Mouse (Mus musculus) brain, embryonic 14.5 days (tissue): ENCODE measurements around the gene Sept9. TPM values are rescaled to one million over a fixed set of nuclear protein-coding genes. Genes with fewer than 3 reads are reported as not detected.

Source experiments
- DNase-seq: peaks from one replicate; pipeline ENCODE4 v3.0.0-alpha.2; 2011; ENCODE audit warnings: low read depth
- CTCF ChIP-seq: fragments of 200-500 bp; IDR thresholded peaks from 2 replicates; pipeline ENCODE4 v1.5.1; 2012; ENCODE audit warnings: inconsistent platforms, mild to moderate bottlenecking, moderate library complexity, borderline replicate concordance; ENCODE audit not compliant: insufficient read depth, insufficient read length; ENCODE audit errors: extremely low read depth
- POLR2A ChIP-seq: fragments of 200-500 bp; IDR thresholded peaks from 2 replicates; pipeline ENCODE4 v1.6.1; 2012; ENCODE audit warnings: mild to moderate bottlenecking, inconsistent platforms, borderline replicate concordance; ENCODE audit not compliant: poor library complexity, insufficient read depth, insufficient read length, severe bottlenecking; ENCODE audit errors: extremely low read depth
- polyA plus RNA-seq: library from polyadenylated mRNA; depleted of rRNA; stranded (reverse); fragments of >200 nt; gene quantifications from 2 replicates; pipeline ENCODE4 v1.2.3, GENCODE M21; 2012; rRNA removed

Gene Sept9
- polyA plus RNA-seq, 1 experiment, result 64.3 TPM

DNA sequence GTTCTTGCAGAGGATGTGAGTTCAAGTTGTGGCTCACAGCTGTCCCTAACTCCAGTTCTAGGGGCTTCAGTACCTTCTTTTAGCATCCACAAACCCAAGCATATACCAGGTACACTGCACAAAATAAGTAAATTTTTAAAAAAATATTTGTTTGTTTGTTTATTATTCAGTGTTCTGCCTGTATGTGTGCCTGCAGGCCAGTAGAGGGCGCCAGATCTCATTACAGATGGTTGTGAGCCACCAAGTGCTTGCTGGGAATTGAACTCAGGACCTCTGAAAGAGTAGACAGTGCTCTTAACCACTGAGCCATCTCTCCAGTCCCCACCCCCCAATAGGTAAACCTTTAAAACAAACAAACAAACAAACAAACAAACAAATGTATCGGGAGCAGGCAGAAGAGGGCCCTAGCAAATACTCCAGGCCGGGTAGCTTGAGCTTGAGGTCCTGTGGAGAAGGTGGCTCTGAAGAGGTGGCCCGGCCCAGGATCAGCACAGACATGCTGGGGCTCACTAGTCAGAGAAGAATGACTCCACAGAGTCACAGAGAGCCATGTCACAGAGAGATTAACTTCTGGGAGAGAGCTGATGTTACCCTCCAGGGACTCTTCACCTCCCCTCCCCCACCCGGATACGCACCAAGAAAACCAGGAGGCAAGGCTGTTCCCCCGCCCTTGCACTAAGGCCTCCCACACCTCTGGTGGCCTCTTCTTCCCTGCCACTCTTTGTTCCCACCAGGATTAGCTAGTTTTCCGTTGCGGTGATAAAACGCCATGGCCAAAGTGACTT lies 202.3 kb downstream of the Sept9 start:
- peak; percentile 25; the same call in 1 of the 2 replicates for TF ChIP-seq CTCF
- no peak for TF ChIP-seq POLR2A
- DNase-seq, result no peak

DNA sequence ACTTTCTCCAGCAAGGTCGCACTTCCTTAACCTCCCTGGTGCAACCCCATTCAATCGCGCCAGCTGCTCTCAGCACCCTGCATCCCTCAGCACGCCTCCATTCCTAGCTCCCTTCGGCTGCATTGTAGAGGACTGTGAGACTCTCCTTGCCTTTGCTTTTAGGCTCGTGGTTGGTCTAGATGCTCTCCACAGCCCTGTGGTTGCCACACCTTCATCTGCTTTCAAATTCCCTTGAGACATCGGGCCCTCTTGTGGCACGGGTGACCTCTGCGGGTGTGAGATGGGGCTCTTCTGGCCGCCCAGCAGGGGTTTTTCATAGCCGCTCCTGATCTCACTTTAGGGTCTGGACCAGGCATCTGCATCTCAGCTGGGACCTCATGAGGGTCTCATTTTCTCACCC lies 203.1 kb downstream of the Sept9 start:
- DNase-seq, result no peak
- TF ChIP-seq POLR2A (no peak), CTCF (no peak)

DNA sequence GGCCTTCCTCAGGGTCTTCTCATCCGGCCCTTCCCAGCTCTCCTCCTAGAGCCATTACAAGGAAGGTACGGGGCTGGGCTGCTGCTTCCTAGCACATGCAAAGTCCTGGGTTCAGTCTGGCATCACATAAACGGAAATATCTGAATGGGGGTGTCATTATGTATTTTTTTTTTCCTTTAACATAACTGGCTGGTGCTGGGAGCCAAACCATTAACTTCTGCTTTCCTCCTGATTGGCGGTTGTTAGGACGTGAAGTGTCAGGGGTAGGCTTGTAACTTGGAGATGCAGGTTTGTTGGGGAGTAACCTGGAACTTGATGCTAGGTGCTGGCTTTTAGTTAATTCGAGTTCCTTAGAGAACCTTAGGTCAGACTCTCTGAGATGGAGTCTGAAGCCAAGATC lies 203.6 kb downstream of the Sept9 start:
- DNase-seq, result no peak
- TF ChIP-seq POLR2A, result no peak
- no peak for TF ChIP-seq CTCF

DNA sequence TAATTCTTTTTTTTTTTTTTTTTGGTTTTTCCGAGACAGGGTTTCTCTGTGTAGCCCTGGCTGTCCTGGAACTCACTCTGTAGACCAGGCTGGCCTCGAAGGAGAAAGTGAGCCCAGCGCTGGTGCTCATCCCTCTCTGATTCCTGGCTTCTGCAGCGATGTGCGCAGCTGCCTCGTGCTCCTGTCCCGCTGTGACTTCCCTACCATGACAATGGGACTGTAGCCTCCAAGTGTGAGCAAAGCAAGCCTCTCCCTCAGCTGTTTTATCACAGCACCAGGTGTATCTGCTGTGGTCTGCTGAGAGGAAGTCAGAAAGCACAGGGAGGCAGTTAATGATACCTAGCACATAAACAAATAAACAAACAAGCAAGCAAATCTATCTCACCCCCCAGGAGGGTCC lies 204.3 kb downstream of the Sept9 start:
- no peak for TF ChIP-seq POLR2A
- no peak for TF ChIP-seq CTCF
- DNase-seq, result no peak

DNA sequence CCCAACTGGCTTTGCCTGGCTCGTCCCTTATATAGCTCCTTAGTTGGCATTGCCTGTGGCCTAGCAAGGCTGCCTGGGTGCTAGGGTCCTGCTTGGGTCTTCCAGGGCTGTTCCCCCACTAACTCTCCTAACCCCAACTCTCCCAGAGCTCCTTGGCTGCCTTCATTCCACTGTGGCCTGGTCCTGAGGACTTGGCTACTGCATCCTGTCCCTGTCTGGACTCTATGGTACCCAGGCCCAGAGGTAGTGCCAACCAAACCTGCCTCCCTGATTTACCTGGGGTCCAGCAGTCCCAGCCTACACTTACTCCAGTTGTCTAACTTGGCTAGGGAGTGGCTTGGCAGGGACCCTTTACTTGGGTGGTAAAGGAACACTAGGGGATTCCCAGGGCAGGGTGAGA lies 207.2 kb downstream of the Sept9 start:
- TF ChIP-seq POLR2A, result no peak
- no peak for TF ChIP-seq CTCF
- no peak for DNase-seq

DNA sequence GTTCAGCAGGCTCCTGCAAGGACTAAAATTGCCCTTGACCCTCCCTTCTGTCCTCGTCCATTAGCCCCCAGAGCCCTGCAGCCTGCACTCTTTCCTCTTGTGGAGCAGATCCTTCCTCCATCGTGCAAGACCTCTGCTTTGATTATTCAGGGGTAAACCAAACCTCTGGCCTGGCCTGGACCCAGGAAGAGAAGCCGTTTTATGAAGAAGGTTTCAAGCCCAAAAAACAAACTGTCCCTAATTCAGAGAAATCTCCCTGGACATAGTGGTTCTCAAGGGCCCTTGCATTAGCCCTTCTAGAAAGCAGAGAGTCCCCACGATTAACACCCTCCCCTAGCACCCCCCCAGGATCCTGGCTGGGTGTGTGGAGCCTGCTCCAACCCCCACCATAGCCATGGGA lies 207.7 kb downstream of the Sept9 start:
- no peak for TF ChIP-seq POLR2A
- DNase-seq, result no peak

DNA sequence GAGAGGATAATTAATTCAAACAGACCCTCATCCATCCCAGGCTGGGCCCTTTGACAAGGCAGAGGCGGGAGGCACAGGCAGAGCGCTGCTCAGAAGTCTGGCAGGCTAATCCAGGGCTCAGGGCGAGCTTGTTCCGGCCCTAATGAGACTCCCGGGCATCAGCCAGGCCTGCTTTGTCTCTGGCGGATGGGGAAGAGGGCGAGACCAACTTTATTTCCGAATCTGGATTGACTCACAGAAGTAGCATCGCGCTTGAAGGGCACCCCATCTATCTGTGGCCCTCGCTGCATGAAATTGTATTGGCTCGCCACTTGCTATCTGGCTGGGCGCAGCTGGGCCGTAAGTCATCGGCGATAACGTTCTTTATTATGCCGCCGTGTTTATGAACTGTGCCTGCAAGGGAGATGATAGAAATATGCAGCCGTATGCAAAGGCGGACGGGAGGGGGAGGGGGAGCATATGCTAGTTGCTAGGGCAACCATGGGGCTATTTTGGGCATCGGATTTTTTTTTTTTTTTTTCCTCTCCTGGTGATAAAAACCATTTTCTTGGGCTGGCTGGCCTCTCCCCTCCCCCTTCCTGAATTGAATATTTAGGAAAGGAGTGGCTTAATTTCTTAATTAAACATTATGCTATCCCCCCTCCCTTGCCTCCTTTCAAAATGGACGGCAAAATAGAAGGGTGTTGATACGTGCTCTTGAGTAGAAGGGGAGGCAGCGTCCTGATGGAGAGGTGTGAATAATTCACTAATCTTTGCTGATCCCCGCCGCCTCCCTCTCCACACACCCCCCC lies 208.4 kb downstream of the Sept9 start:
- peak; percentile 96 for DNase-seq
- no peak for TF ChIP-seq POLR2A

DNA sequence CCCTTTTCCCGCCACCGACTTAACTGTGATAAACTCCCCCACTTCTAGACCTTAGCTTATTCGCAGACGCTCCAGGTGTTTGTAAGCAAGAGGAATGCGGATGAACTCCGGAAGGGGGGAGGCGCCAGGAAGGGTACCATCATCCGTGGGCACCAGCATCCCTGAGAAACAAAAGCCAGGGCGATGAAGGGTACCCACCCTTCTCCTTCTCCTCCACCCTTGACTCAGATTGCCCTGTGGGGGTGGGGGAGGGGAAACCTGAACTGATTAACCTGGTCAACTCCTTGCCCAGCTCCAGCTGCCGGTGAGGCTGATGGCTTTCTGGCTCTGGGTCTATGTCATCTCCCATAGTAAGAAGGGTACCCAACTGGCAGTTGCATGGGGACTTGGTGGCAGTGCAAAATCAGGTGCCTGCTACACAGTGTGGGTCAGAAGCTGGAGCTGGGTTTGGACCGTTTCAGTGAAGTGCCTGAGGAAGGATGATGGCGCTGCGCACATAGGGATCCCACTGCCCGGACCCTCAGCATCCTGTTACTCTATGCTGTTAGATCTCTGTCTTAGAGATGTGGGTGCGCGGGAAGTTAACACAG lies 209.1 kb downstream of the Sept9 start:
- TF ChIP-seq POLR2A, result no peak
- 0 out of 2 replicates have a peak, but pooled peaks have one; percentile 10 for TF ChIP-seq CTCF
- peak; percentile 79 for DNase-seq

DNA sequence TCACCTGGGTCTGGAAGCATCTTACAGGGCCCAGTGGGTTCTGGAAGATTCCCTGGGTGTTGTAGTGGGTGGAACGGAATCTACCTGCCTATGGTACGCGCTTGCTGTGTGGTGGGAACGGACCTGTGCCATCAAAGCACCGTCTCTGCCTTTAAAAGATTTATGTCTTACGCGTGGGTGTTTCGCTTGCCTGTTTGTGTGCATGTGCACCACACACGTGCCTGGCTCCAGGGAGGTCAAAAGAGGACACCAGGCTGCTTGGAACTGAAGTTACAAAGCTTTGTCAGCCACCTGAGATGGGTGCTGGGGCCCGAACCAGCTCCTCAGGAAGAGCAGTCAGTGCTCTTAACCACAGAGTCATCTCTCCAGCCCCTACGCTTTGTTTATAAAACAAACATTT lies 209.9 kb downstream of the Sept9 start:
- DNase-seq, result no peak

DNA sequence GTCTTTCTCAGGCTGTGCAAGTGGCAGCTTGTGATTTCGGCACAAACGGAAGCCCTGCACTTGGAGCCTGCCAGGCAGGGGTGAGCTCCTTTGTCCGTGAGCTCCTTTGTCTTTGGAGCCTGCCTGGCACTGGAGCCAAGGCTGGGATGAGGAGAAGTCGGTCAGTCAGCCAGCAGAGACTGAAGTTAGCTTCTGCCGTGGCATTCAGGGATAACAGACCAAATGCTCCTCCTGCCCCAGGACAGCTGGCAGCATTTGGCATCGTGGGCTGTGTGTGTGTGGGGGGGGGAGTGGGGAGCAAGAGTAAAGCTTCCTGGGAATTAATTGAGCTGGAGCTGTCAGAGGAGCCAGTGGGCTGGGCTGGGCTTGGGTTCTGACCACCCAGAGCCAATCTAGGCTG lies 210.6 kb downstream of the Sept9 start:
- peak; percentile 95 for DNase-seq
- TF ChIP-seq CTCF, result no peak
- TF ChIP-seq POLR2A, result no peak

More for the DNA sequence above, 209.9 kb downstream of the Sept9 start:
- TF ChIP-seq CTCF, result no peak
- no peak for TF ChIP-seq POLR2A

DNA sequence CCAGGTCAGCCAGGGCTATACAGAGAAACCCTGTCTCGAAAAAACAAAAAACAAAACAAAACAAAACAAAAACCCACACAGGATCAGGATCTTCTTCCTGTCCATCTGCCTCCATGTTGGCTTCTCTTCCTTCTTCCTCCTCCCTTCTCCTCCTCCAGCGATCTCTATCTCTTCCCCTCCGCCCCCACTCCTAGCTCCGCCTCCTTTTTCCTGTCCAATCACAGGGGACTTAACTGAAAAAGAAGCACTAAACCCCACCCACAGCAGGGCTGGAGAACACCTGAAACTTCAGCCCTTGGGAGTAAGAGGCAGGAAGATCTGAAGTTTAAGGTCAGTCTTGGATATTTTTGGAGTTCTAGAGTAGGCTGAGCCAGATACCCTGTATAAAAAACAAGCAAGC lies 212.2 kb downstream of the Sept9 start:
- no peak for DNase-seq
- TF ChIP-seq CTCF (no peak), POLR2A (no peak)

Other genes starting within 250 kb of the Sept9 start
- gene Sec14l1, start 84.5 kb upstream of the Sept9 start, polyA plus RNA-seq, result 77.4 and 90.5 TPM in 2 replicates